Comparison of ENCODE assay signal across 9 mouse cellular contexts in genomic region chr6:88893559-88893958, GRCm38 (mm10). TPM values are rescaled to one million over a fixed set of nuclear protein-coding genes. Genes with fewer than 3 reads are reported as not detected.
A peak's percentile ranks its signal among the peaks of the same experiment; 100 is the strongest.
DNase-seq lines count a peak whose midpoint lies in the region; ATAC-seq and TF ChIP-seq lines count a peak whose summit lies in the region.
"Had no signal": no experiment of that assay in that cellular context is flagged by ENCODE, and none has a peak within 500 bp of the region (broad histone marks: within the 10 kb centered on the region; RNA-seq: fewer than 3 reads in every experiment).

No protein-coding gene starts in this region.

- H3K9ac ChIP-seq in forebrain, embryonic 14.5 days (ENCODE audit: low read length): no peak overlapping the region
- no peak overlapping the region for H3K9ac ChIP-seq in forebrain, embryonic 16.5 days (replicated peaks; ENCODE audit: low read depth, low read length)
- H3K9ac ChIP-seq in midbrain, embryonic 14.5 days (replicated peaks; ENCODE audit: low read length): no peak overlapping the region
- no peak overlapping the region for H3K9ac ChIP-seq in midbrain, embryonic 15.5 days

- TF ChIP-seq CTCF in bone marrow macrophage, adult 2 months (IDR thresholded peaks at IDR 0.05; ENCODE audit: low read depth, low read length): peak; percentile 82
- TF ChIP-seq CTCF in gastrocnemius, adult 2 months (IDR thresholded peaks at IDR 0.05): peak; percentile 87

- 62% methylated on average over 5 of the region's 5 CpGs for WGBS in forebrain, embryonic 14.5 days
- WGBS in forebrain, embryonic 16.5 days: 62% methylated on average over 5 of the region's 5 CpGs
- 58% methylated on average over 5 of the region's 5 CpGs for WGBS in midbrain, embryonic 14.5 days
- WGBS in midbrain, embryonic 15.5 days: 63% methylated on average over 5 of the region's 5 CpGs

- H3K4me2 ChIP-seq in forebrain, embryonic 14.5 days (ENCODE audit: low read length): no peak overlapping the region
- H3K4me2 ChIP-seq in forebrain, embryonic 16.5 days (ENCODE audit: low read length): no peak overlapping the region
- no peak overlapping the region for H3K4me2 ChIP-seq in midbrain, embryonic 14.5 days (ENCODE audit: low read length)
- H3K4me2 ChIP-seq in midbrain, embryonic 15.5 days: no peak overlapping the region

- H3K27me3 ChIP-seq in forebrain, embryonic 14.5 days (replicated peaks; ENCODE audit: control insufficient read depth, insufficient read depth, low read length): no peaks in the 10 kb centered on the region
- H3K27me3 ChIP-seq in forebrain, embryonic 16.5 days (replicated peaks; ENCODE audit: control insufficient read depth, insufficient read depth, low read length): no peaks in the 10 kb centered on the region
- H3K27me3 ChIP-seq in midbrain, embryonic 14.5 days (ENCODE audit: control insufficient read depth, insufficient read depth, low read length): no peaks in the 10 kb centered on the region
- no peaks in the 10 kb centered on the region for H3K27me3 ChIP-seq in midbrain, embryonic 15.5 days (replicated peaks)

- H3K4me1 ChIP-seq in forebrain, embryonic 14.5 days (ENCODE audit: control insufficient read depth, insufficient read depth, low read length): peaks cover 8% of the 10 kb centered on the region
- H3K4me1 ChIP-seq in forebrain, embryonic 16.5 days (replicated peaks; ENCODE audit: control insufficient read depth, insufficient read depth, low read length): peaks cover 5% of the 10 kb centered on the region
- 0 out of 2 replicates have a peak, but pooled peaks cover 3% of the 10 kb centered on the region for H3K4me1 ChIP-seq in midbrain, embryonic 14.5 days (ENCODE audit: control insufficient read depth, insufficient read depth, low read length)
- H3K4me1 ChIP-seq in midbrain, embryonic 15.5 days: peaks cover 4% of the 10 kb centered on the region; the same call in 1 of the 2 replicates
- H3K4me1 ChIP-seq in bone marrow macrophage, adult 2 months (ENCODE audit: control insufficient read depth, insufficient read depth, low read length): no peaks in the 10 kb centered on the region

- H3K4me3 ChIP-seq in forebrain, embryonic 14.5 days (ENCODE audit: low read depth, low read length): no peak overlapping the region
- H3K4me3 ChIP-seq in forebrain, embryonic 16.5 days (replicated peaks; ENCODE audit: low read length): no peak overlapping the region
- H3K4me3 ChIP-seq in midbrain, embryonic 14.5 days (replicated peaks; ENCODE audit: low read depth, low read length): no peak overlapping the region
- no peak overlapping the region for H3K4me3 ChIP-seq in midbrain, embryonic 15.5 days
- no peak overlapping the region for H3K4me3 ChIP-seq in bone marrow macrophage, adult 2 months (ENCODE audit: insufficient read depth, low read length)
- no peak overlapping the region for H3K4me3 ChIP-seq in gastrocnemius, adult 2 months
- H3K4me3 ChIP-seq: myocyte had no signal

- ATAC-seq in forebrain, embryonic 14.5 days: no peak
- ATAC-seq in forebrain, embryonic 16.5 days: no peak
- no peak for ATAC-seq in midbrain, embryonic 14.5 days (ENCODE audit: low FRiP score, low TSS enrichment)
- ATAC-seq in midbrain, embryonic 15.5 days (replicated peaks): no peak

- intact Hi-C loops in gastrocnemius, adult 2 months (cut with DNase I): loop anchor here (2.0 kb wide), 2 partner anchors 31 to 337 kb away; no protein-coding TSS in a partner anchor

- peaks cover 53% of the 10 kb centered on the region for H3K36me3 ChIP-seq in forebrain, embryonic 14.5 days (ENCODE audit: control insufficient read depth, insufficient read depth, low read length)
- no peaks in the 10 kb centered on the region for H3K36me3 ChIP-seq in forebrain, embryonic 16.5 days (ENCODE audit: control insufficient read depth, insufficient read depth)
- H3K36me3 ChIP-seq in midbrain, embryonic 14.5 days (ENCODE audit: control insufficient read depth, insufficient read depth, low read length): peaks cover 31% of the 10 kb centered on the region
- H3K36me3 ChIP-seq in midbrain, embryonic 15.5 days (replicated peaks): no peaks in the 10 kb centered on the region; the same call in 1 of the 2 replicates

- DNase-seq in forebrain, embryonic 14.5 days (ENCODE audit: low spot score): peak; percentile 75
- peak; percentile 84 for DNase-seq in midbrain, embryonic 14.5 days
- DNase-seq in gastrocnemius, adult 2 months: peak; percentile 76
- peak; percentile 69 for DNase-seq in lung, postnatal 36 days
- DNase-seq in thymus, postnatal 14 days: peak; percentile 82

- no peaks in the 10 kb centered on the region for H3K9me3 ChIP-seq in forebrain, embryonic 14.5 days (replicated peaks; ENCODE audit: control insufficient read depth, low read length)
- H3K9me3 ChIP-seq in forebrain, embryonic 16.5 days (ENCODE audit: control insufficient read depth, low read length): no peaks in the 10 kb centered on the region
- no peaks in the 10 kb centered on the region for H3K9me3 ChIP-seq in midbrain, embryonic 14.5 days (ENCODE audit: control insufficient read depth, low read length)
- no peaks in the 10 kb centered on the region for H3K9me3 ChIP-seq in midbrain, embryonic 15.5 days

- H3K27ac ChIP-seq in forebrain, embryonic 14.5 days (ENCODE audit: low read depth, low read length): no peak overlapping the region
- no peak overlapping the region for H3K27ac ChIP-seq in forebrain, embryonic 16.5 days (ENCODE audit: low read length)
- no peak overlapping the region for H3K27ac ChIP-seq in midbrain, embryonic 14.5 days (replicated peaks; ENCODE audit: low read depth, low read length)
- H3K27ac ChIP-seq in midbrain, embryonic 15.5 days: no peak overlapping the region
- no peak overlapping the region for H3K27ac ChIP-seq in bone marrow macrophage, adult 2 months (ENCODE audit: insufficient read depth, low read depth, low read length)
- H3K27ac ChIP-seq in gastrocnemius, adult 2 months: no peak overlapping the region

- TF ChIP-seq POLR2A in bone marrow macrophage, adult 2 months (IDR thresholded peaks at IDR 0.05; ENCODE audit: borderline replicate concordance, low read depth, low read length): no peak

RNA-seq across cellular contexts. Expression of gene Mcm2, which starts 5.0 kb away (rescaled TPM):
- polyA plus RNA-seq in forebrain, embryonic 14.5 days (2014; fragmentation: Nextera tagmentation; extraction: Ambion mirVana): 71.1 and 82.8 TPM in 2 replicates
- 60.2 and 64.6 TPM in 2 replicates for polyA plus RNA-seq in forebrain, embryonic 16.5 days (2015; fragmentation: Nextera tagmentation; extraction: Ambion mirVana)
- 22.2 and 39.0 TPM in 2 replicates for polyA plus RNA-seq in midbrain, embryonic 14.5 days (2014; fragmentation: Nextera tagmentation; extraction: Ambion mirVana)
- 24.7 and 28.8 TPM in 2 replicates for polyA plus RNA-seq in midbrain, embryonic 15.5 days (2015; fragmentation: Nextera tagmentation; extraction: Ambion mirVana)
- 11.1 and 12.7 TPM in 2 replicates for polyA plus RNA-seq in bone marrow macrophage, adult 2 months (2012; ENCODE audit: insufficient read depth, insufficient read length, missing spikeins)
- total RNA-seq in gastrocnemius, adult 2 months (2021): 1 to 10 TPM; 6.6 to 7.5 TPM

RNA-seq across cellular contexts. Expression of gene Tpra1, which starts 8.5 kb away (rescaled TPM):
- 32.9 and 41.2 TPM in 2 replicates for polyA plus RNA-seq in forebrain, embryonic 14.5 days (2014; fragmentation: Nextera tagmentation; extraction: Ambion mirVana)
- 56.9 and 70.0 TPM in 2 replicates for polyA plus RNA-seq in forebrain, embryonic 16.5 days (2015; fragmentation: Nextera tagmentation; extraction: Ambion mirVana)
- polyA plus RNA-seq in midbrain, embryonic 14.5 days (2014; fragmentation: Nextera tagmentation; extraction: Ambion mirVana): 50.0 and 77.0 TPM in 2 replicates
- 102 and 103 TPM in 2 replicates for polyA plus RNA-seq in midbrain, embryonic 15.5 days (2015; fragmentation: Nextera tagmentation; extraction: Ambion mirVana)
- polyA plus RNA-seq in bone marrow macrophage, adult 2 months (2012; ENCODE audit: insufficient read depth, insufficient read length, missing spikeins): 72.9 and 86.3 TPM in 2 replicates
- total RNA-seq in gastrocnemius, adult 2 months (2021): 10 to 100 TPM; 25.5 to 26.1 TPM

RNA-seq across cellular contexts. Expression of gene Podxl2, which starts 18.7 kb away (rescaled TPM):
- polyA plus RNA-seq in forebrain, embryonic 14.5 days (2014; fragmentation: Nextera tagmentation; extraction: Ambion mirVana): 334 and 428 TPM in 2 replicates
- 592 and 647 TPM in 2 replicates for polyA plus RNA-seq in forebrain, embryonic 16.5 days (2015; fragmentation: Nextera tagmentation; extraction: Ambion mirVana)
- 525 and 630 TPM in 2 replicates for polyA plus RNA-seq in midbrain, embryonic 14.5 days (2014; fragmentation: Nextera tagmentation; extraction: Ambion mirVana)
- 697 and 723 TPM in 2 replicates for polyA plus RNA-seq in midbrain, embryonic 15.5 days (2015; fragmentation: Nextera tagmentation; extraction: Ambion mirVana)
- polyA plus RNA-seq in bone marrow macrophage, adult 2 months (2012; ENCODE audit: insufficient read depth, insufficient read length, missing spikeins): 1.9 TPM in 1 of 2 replicates, not detected in the other
- total RNA-seq in gastrocnemius, adult 2 months (2021): 10 to 100 TPM; 48.5 to 55.1 TPM

RNA-seq across cellular contexts. Expression of gene Abtb1, which starts 51.8 kb away (rescaled TPM):
- polyA plus RNA-seq in forebrain, embryonic 14.5 days (2014; fragmentation: Nextera tagmentation; extraction: Ambion mirVana): 31.4 and 35.7 TPM in 2 replicates
- polyA plus RNA-seq in forebrain, embryonic 16.5 days (2015; fragmentation: Nextera tagmentation; extraction: Ambion mirVana): 44.7 and 47.0 TPM in 2 replicates
- polyA plus RNA-seq in midbrain, embryonic 14.5 days (2014; fragmentation: Nextera tagmentation; extraction: Ambion mirVana): 30.1 and 41.7 TPM in 2 replicates
- polyA plus RNA-seq in midbrain, embryonic 15.5 days (2015; fragmentation: Nextera tagmentation; extraction: Ambion mirVana): 40.4 and 42.5 TPM in 2 replicates
- 33.6 and 40.7 TPM in 2 replicates for polyA plus RNA-seq in bone marrow macrophage, adult 2 months (2012; ENCODE audit: insufficient read depth, insufficient read length, missing spikeins)
- total RNA-seq in gastrocnemius, adult 2 months (2021): 10 to 100 TPM; 16.9 to 22.7 TPM

Comparison
In these comparisons a context has a peak if more than half of its experiments do, and no peak if none do; other contexts are left out.
1. RNA of gene Podxl2, which starts 18.7 kb away (polyA plus RNA-seq): 697 to 723 TPM in midbrain, embryonic 15.5 days, 592 to 647 TPM in forebrain, embryonic 16.5 days, 525 to 630 TPM in midbrain, embryonic 14.5 days and 334 to 428 TPM in forebrain, embryonic 14.5 days; 1.9 TPM in bone marrow macrophage, adult 2 months; every median in the first group is over 100 times any median in the second.
2. Peak in every context shown above with its lines, with median percentiles within 50 percentile points of each other: DNase-seq.